Mouse (Mus musculus) heart, adult 2 months (tissue): Measurements from ENCODE around the gene Ckmt1.

Source experiments
- CTCF ChIP-seq: fragments of 200-600 bp; IDR thresholded peaks from 2 replicates; pipeline ENCODE4 v1.8.1; 2022; ENCODE audit warnings: antibody characterized with exemption, mild to moderate bottlenecking, moderate library complexity
- POLR2A ChIP-seq: fragments of 200-500 bp; IDR thresholded peaks from 2 replicates; pipeline ENCODE4 v1.6.1; 2011; ENCODE audit warnings: mild to moderate bottlenecking, low read depth, low read length, control low read depth; ENCODE audit not compliant: insufficient read depth

DNA sequence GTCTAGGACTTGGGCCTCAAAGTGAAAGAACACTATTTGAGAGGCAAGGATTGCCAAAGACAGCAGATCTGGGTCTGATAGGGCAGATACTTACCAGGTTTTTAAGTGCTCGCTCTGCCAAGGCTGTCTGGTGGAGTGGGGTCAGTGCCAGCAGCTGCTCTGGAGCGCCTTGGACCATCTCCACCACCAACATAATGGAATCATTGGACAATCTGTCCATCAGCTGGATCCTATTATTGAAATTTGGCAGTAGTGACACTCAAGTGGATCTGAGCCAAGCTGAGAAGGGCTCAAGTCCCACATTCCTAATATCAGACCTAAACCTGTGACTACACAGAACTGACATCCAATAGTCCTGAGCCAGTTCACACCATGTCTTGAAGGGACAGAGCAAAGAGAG is 11.3 kb downstream of the Ckmt1 start:
- TF ChIP-seq POLR2A: no peak
- no peak for TF ChIP-seq CTCF
